Mouse (Mus musculus) megakaryocyte, embryonic 14.5 days (primary cell): ENCODE measurements at regions not wholly inside any gene's neighbourhood (a gene's known extent, or its start where the extent isn't known, plus 50 kb on each side); places are given as distances from the start of the nearest gene placed in this dataset.

Experiments
- FLI1 ChIP-seq: IDR thresholded peaks from 2 replicates; pipeline ENCODE4 v1.6.1; 2012; ENCODE audit warnings: low read length, inconsistent platforms, mixed read lengths
- GATA1 ChIP-seq: IDR thresholded peaks from 3 replicates; pipeline ENCODE4 v1.6.1; 2012; ENCODE audit warnings: mixed read lengths, low read length, inconsistent platforms, borderline replicate concordance

DNA sequence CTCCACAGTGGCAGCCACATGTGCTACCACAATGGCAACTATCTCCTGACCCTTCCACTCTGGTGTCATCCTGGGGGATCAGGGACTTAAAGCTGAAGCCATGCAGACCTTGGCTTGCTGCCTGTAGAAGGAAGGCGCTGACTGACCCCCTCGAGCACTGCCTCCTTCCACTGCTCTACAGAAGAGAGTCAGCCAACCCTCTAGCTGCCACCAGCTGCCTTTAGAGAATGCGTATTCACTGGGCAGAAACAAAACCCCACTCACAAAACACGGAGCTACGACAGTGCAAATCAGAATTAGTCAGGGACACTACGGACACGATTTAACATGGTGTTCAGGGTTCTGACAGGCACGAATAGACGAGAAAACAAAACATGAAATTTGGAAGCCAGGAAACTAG, 67.1 kb upstream of the A530016L24Rik start:
- TF ChIP-seq GATA1 (no peak), FLI1 (no peak)
